Mouse (Mus musculus) R1 (cell line): ENCODE measurements at regions not wholly inside any gene's neighbourhood (a gene's known extent, or its start where the extent isn't known, plus 50 kb on each side); places are given as distances from the start of the nearest gene placed in this dataset.

Experiments
- DNase-seq: peaks from one replicate; pipeline ENCODE4 v3.0.0-alpha.2; 2018; ENCODE audit warnings: low read depth, low spot score

GRCm38 (mm10) chr12:70752266-70752910, 72.9 kb upstream of the Frmd6 start:
- peak; percentile 64 for DNase-seq

- no peak for DNase-seq
Measured at GRCm38 (mm10) chr12:70752911-70753290, 72.4 kb upstream of the Frmd6 start.

GRCm38 (mm10) chr12:70753458-70753857, 71.9 kb upstream of the Frmd6 start:
- DNase-seq: peak; percentile 41

- DNase-seq: no peak
Measured at GRCm38 (mm10) chr12:70758080-70758479, 67.2 kb upstream of the Frmd6 start.

GRCm38 (mm10) chr12:70763542-70763941, 61.8 kb upstream of the Frmd6 start:
- DNase-seq: no peak

- DNase-seq: no peak
Measured at GRCm38 (mm10) chr12:70766319-70766718, 59.0 kb upstream of the Frmd6 start.

- no peak for DNase-seq
Measured at GRCm38 (mm10) chr12:70767959-70768358, 57.4 kb upstream of the Frmd6 start.

GRCm38 (mm10) chr12:70768745-70769144, 56.6 kb upstream of the Frmd6 start:
- DNase-seq: no peak

- no peak for DNase-seq
Measured at GRCm38 (mm10) chr12:70769538-70770176, 55.7 kb upstream of the Frmd6 start.

- no peak for DNase-seq
Measured at GRCm38 (mm10) chr12:70774006-70774405, 51.3 kb upstream of the Frmd6 start.

- DNase-seq: peak; percentile 64
Measured at GRCm38 (mm10) chr12:70774816-70775591, 50.3 kb upstream of the Frmd6 start.
